Mouse (Mus musculus) liver, adult 2 months (tissue): ENCODE measurements around the gene Slc48a1. TPM values are rescaled to one million over a fixed set of nuclear protein-coding genes. Genes with fewer than 3 reads are reported as not detected.
A peak's percentile ranks its signal among the peaks of the same experiment; 100 is the strongest.

Experiments
- DNase-seq: peaks from one replicate; pipeline ENCODE4 v3.0.0-alpha.2; 2011; ENCODE audit warnings: low read depth, low spot score; ENCODE audit errors: extremely low read depth
- H3K27ac ChIP-seq: fragments of 200-500 bp; replicated peaks from 2 replicates; pipeline ENCODE4 v1.5.1; 2012; ENCODE audit warnings: low read depth, mild to moderate bottlenecking, control low read depth, inconsistent platforms, low read length; ENCODE audit not compliant: insufficient read depth
- H3K27me3 ChIP-seq: fragments of 200-500 bp; 2 replicates; pipeline ENCODE4 v1.6.1; 2012; ENCODE audit warnings: mild to moderate bottlenecking, moderate library complexity, low read length, inconsistent platforms; ENCODE audit not compliant: control insufficient read depth, insufficient read depth
- H3K36me3 ChIP-seq: fragments of 200-500 bp; 2 replicates; pipeline ENCODE4 v1.6.1; 2012; ENCODE audit warnings: low read length, inconsistent platforms; ENCODE audit not compliant: control insufficient read depth, insufficient read depth
- H3K4me1 ChIP-seq: fragments of 200-500 bp; 2 replicates; pipeline ENCODE4 v1.6.1; 2011; ENCODE audit warnings: low read length; ENCODE audit not compliant: control insufficient read depth, insufficient read depth
- H3K4me3 ChIP-seq: fragments of 200-500 bp; 2 replicates; pipeline ENCODE4 v1.5.1; 2011; ENCODE audit warnings: low read depth, mild to moderate bottlenecking, control low read depth, low read length, moderate library complexity; ENCODE audit not compliant: insufficient read depth
- H3K79me2 ChIP-seq: fragments of 200-500 bp; 2 replicates; pipeline ENCODE4 v1.6.1; 2012; ENCODE audit warnings: inconsistent platforms, mild to moderate bottlenecking, low read length, moderate library complexity; ENCODE audit not compliant: control insufficient read depth, insufficient read depth
- H3K9ac ChIP-seq: fragments of 200-500 bp; 2 replicates; pipeline ENCODE4 v1.6.1; 2012; ENCODE audit warnings: low read depth, mild to moderate bottlenecking, control low read depth, inconsistent platforms, low read length
- CTCF ChIP-seq: fragments of 200-500 bp; IDR thresholded peaks from 2 replicates; pipeline ENCODE4 v1.5.1; 2011; ENCODE audit warnings: low read depth, low read length, control low read depth
- POLR2A ChIP-seq: fragments of 200-500 bp; IDR thresholded peaks from 2 replicates; pipeline ENCODE4 v1.6.1; 2011; ENCODE audit warnings: low read length, control low read depth; ENCODE audit not compliant: insufficient read depth; ENCODE audit errors: extremely low read depth
- WGBS: fragments of 180-500 bp; shearing (Covaris S2); methylation state at CpG from one replicate; pipeline ENCODE4 v1.1.7; 2018; 5-methylcytosine and 5-hydroxymethylcytosine counted together
- polyA plus RNA-seq: library from polyadenylated mRNA; depleted of rRNA; stranded (reverse); fragments of >200 nt; gene quantifications from 2 replicates; pipeline ENCODE4 v1.2.3, GENCODE M21; 2012
- total RNA-seq: library from RNA; depleted of rRNA; stranded (reverse); fragments of >200 nt; gene quantifications from 2 replicates; pipeline ENCODE4 v1.2.3, GENCODE M21; 2014

Gene Slc48a1
- total and polyA plus RNA-seq, 2 experiments, result 15.2 to 54.9 TPM

DNA sequence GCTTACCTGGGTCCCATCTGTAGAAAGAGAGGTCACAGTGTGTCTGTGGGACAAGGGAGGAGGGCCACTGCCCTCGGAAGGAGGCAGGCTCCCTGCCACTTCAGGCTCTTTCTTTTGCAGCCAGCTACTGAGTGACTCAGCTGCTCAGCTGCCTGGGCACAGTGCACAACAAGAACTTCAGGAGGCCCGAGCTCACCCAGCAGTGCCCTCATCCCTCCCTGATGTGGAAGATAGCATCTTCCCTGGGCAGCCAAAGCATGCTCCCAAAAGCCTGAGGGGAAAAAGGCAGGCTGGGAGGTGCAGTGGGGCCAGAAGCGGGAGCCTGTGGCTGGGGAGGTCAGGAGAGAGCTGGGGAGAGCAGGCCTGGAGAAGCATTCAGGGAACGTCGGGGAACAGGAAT lies 36.4 kb downstream of the Slc48a1 start:
- WGBS, result 49% methylated on average over 5 of the region's 5 CpGs
- Histone ChIP-seq H3K27ac (no peak overlapping the region), H3K4me3 (no peak overlapping the region), H3K36me3 (no peaks in the 10 kb centered on the region), H3K79me2 (no peaks in the 10 kb centered on the region; the same call in 1 of the 2 replicates), H3K9ac (no peak overlapping the region), H3K27me3 (no peaks in the 10 kb centered on the region), H3K4me1 (no peaks in the 10 kb centered on the region; the same call in 1 of the 2 replicates)
- no peak for DNase-seq
- TF ChIP-seq POLR2A, result no peak
- TF ChIP-seq CTCF, result no peak

GRCm38 (mm10) chr15:97815254-97815653 lies 36.9 kb downstream of the Slc48a1 start:
- H3K36me3 ChIP-seq, result no peaks in the 10 kb centered on the region
- TF ChIP-seq CTCF (no peak), POLR2A (no peak)
- no peaks in the 10 kb centered on the region; the same call in 1 of the 2 replicates for H3K79me2 ChIP-seq
- 91% methylated on average over 4 of the region's 4 CpGs for WGBS
- no peak overlapping the region for H3K9ac ChIP-seq
- H3K27ac ChIP-seq, result no peak overlapping the region
- DNase-seq, result no peak
- H3K27me3 ChIP-seq, result no peaks in the 10 kb centered on the region
- no peaks in the 10 kb centered on the region; the same call in 1 of the 2 replicates for H3K4me1 ChIP-seq
- no peak overlapping the region for H3K4me3 ChIP-seq

DNA sequence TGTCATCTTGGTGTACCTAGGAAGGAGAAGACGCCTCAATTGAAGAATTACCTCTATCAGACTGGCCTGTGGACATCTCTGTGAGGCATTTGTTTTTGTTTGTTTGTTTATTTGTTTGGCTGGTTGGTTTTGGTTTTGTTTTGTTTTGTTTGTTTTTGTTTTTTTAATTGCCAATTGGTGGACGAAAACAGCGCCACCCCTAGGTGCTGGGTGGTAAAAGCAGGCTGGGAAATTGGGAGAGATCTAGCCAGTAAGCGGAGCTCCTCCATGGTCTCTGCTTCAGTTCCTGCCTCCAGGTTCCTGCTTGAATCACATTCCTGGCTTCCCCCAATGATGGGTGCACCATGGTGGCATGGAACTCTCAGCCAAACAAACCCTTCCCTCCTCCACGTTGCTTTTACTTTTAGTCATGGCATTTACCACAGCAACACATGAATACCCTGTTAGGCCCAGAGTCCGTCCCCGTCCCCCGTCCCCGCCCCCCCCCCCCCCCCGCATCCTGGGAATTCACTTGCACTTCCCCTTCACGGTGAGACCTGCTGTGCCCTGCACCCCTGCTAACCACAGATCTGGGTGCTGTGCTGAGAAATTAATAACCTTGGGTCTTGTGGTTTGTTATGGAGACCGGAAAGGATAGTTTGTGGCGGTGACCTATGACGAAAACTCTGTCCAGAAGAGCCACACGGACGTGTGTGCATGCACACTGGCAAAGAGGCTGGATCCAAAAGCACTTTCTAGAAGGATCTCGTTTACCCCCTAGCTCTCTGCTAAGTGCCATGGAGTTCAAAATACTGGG lies 38.1 kb downstream of the Slc48a1 start:
- Histone ChIP-seq H3K79me2 (no peaks in the 10 kb centered on the region; the same call in 1 of the 2 replicates), H3K36me3 (no peaks in the 10 kb centered on the region), H3K27ac (no peak overlapping the region), H3K4me3 (no peak overlapping the region), H3K27me3 (no peaks in the 10 kb centered on the region), H3K9ac (no peak overlapping the region), H3K4me1 (no peaks in the 10 kb centered on the region; the same call in 1 of the 2 replicates)
- 83% methylated on average over 17 of the region's 17 CpGs for WGBS
- no peak for DNase-seq
- TF ChIP-seq POLR2A, result no peak
- TF ChIP-seq CTCF, result no peak

- no peak for DNase-seq
- Histone ChIP-seq H3K27me3 (no peaks in the 10 kb centered on the region), H3K4me1 (peaks cover 10% of the 10 kb centered on the region), H3K4me3 (no peak overlapping the region), H3K36me3 (no peaks in the 10 kb centered on the region), H3K27ac (no peak overlapping the region), H3K79me2 (peaks cover 5% of the 10 kb centered on the region; the same call in 1 of the 2 replicates), H3K9ac (no peak overlapping the region)
- TF ChIP-seq POLR2A, result no peak
- no peak for TF ChIP-seq CTCF
- 82% methylated on average over 9 of the region's 9 CpGs for WGBS
These were observed 41.6 kb downstream of the Slc48a1 start for GRCm38 (mm10) chr15:97819937-97820336.

DNA sequence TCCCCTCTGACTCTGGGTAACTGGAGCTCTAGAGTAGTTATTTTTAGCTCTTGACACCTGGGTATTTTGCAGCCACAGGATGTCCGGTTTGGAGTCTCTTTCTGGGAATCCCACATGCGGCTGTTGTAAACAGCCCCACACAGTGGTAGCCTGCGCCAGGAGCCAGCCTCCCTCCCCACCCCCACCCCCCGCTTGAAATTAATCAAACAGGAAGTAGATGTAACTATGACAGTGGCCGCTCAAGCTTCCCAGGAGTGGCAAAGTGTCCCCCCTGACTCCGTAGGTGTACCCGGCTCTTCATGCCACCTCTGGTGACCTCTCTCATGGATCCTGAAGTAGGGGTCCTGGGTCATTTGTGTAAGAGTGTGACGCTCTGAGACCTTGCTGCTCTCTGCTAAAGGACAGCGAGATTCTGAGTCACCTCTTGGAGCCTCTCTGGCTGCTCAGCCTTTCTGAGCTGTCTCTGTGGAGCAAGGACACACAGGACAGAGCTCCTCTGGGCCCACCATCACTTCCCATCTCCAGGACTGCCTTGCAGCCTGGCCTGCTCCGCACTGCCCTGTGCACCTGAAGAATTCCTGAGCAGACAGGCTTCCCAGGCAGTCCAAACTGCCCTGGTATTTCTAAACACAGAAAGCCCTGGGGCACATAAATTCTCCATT lies 43.1 kb downstream of the Slc48a1 start:
- H3K4me3 ChIP-seq, result no peak overlapping the region
- no peaks in the 10 kb centered on the region for H3K36me3 ChIP-seq
- WGBS, result 46% methylated on average over 10 of the region's 10 CpGs
- H3K79me2 ChIP-seq, result peaks cover 7% of the 10 kb centered on the region; the same call in 1 of the 2 replicates
- H3K9ac ChIP-seq, result no peak overlapping the region
- no peaks in the 10 kb centered on the region for H3K27me3 ChIP-seq
- H3K4me1 ChIP-seq, result peaks cover 10% of the 10 kb centered on the region
- peak overlapping the region; percentile 39 for H3K27ac ChIP-seq
- DNase-seq, result peak; percentile 23
- TF ChIP-seq POLR2A, result no peak
- TF ChIP-seq CTCF, result 0 out of 2 replicates have a peak, but pooled peaks have one; percentile 4

GRCm38 (mm10) chr15:97821983-97822363 lies 43.7 kb downstream of the Slc48a1 start:
- Histone ChIP-seq H3K27me3 (no peaks in the 10 kb centered on the region), H3K9ac (no peak overlapping the region), H3K4me3 (no peak overlapping the region), H3K36me3 (no peaks in the 10 kb centered on the region), H3K79me2 (peaks cover 8% of the 10 kb centered on the region; the same call in 1 of the 2 replicates), H3K4me1 (peaks cover 11% of the 10 kb centered on the region), H3K27ac (peak overlapping the region; percentile 39; the same call in 1 of the 2 replicates)
- WGBS, result 76% methylated on average over 6 of the region's 6 CpGs
- DNase-seq, result no peak
- no peak for TF ChIP-seq CTCF
- TF ChIP-seq POLR2A, result no peak
